Mouse (Mus musculus): ENCODE results near the gene Slc30a7.

DNA sequence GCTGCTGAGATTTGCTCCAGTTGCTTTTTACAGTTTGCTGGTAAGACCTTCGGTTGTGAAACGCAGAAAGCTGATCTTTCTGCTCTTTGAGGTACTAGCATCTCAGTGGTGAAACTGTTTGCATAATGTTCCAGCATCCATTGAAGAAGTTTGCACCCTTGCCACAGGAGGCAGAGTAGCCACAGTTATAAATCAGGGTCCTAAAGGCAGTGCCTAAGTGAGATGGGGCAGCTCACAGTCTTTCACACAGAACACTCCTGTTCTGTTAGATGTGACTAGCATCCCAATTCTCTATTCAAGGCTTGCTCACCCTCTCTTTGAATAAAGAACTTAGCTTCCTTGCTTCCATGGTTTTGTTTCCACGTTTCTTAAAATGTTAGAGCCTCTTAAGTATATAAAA is 102.1 kb downstream of the Slc30a7 start:
- TF ChIP-seq CTCF (conservative IDR thresholded peaks at IDR 0.05; ENCODE audit: insufficient read depth, insufficient read length, low read depth, low read length): no peak
- TF ChIP-seq POLR2A (IDR thresholded peaks at IDR 0.05; ENCODE audit: low read depth, low read length): no peak

Measured in kidney, adult 2 months (tissue).